ENCODE assay signal across 14 mouse cellular contexts in the genomic region with DNA sequence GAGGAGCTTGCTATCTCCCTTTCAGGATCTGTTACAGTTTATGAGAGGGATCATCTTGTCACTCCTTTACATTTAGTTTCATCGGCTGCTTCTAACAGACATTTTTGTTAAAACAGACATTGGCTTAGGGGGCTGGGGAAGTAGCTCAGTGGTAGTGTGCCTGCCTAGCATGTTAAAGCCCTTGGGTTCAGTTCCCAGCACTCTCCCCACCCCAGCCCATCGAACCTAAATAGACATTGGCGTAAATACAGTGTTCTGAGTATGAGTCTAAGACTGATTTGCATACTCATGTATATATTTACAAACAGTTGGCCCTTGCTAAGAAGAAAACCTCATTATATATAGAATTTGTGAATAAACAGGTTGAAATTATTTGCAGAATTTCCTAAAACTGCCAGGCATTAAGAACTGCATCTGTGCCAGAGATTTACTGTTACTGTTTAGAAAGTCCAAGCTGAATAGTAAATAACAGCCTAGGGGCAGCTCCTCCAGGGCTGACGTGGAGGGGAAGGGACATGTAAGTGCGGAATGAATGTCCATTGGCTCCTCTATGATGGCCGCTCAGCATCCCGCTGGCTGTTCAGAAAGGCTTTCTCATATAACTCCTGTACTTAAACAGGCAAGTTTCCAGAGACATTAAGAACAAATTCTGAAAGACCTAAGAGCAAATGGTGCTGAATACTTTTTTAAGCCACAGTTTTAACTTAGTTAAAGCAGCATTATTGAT.
"Had no signal": no experiment of that assay in that cellular context is flagged by ENCODE, and none has a peak within 500 bp of the region (broad histone marks: within the 10 kb centered on the region; RNA-seq: fewer than 3 reads in every experiment).

No protein-coding gene starts in this region.

- DNase-seq: liver, postnatal 0 days; lung, adult 2 months; lung, postnatal 10 days; thymus, adult 2 months; thymus, postnatal 25 days; thymus, postnatal 4 days had no signal

- H3K4me2 ChIP-seq: midbrain, embryonic 11.5 days; midbrain, embryonic 13.5 days; midbrain, embryonic 15.5 days; neural tube, embryonic 12.5 days; stomach, embryonic 15.5 days had no signal

- H3K9me3 ChIP-seq: megakaryocyte, embryonic 14.5 days; midbrain, embryonic 13.5 days; midbrain, embryonic 15.5 days; neural tube, embryonic 12.5 days; stomach, embryonic 15.5 days had no signal

- ATAC-seq: liver, postnatal 0 days; midbrain, embryonic 13.5 days; midbrain, embryonic 15.5 days had no signal

- H3K9ac ChIP-seq: liver, postnatal 0 days; midbrain, embryonic 13.5 days; midbrain, embryonic 15.5 days; neural tube, embryonic 12.5 days; stomach, embryonic 15.5 days had no signal

- H3K4me3 ChIP-seq: megakaryocyte, embryonic 14.5 days; midbrain, embryonic 13.5 days; midbrain, embryonic 15.5 days; neural tube, embryonic 12.5 days; stomach, embryonic 15.5 days had no signal

- H3K27ac ChIP-seq: macrophage; midbrain, embryonic 13.5 days; midbrain, embryonic 15.5 days; neural tube, embryonic 12.5 days; stomach, postnatal 0 days had no signal

- H3K27me3 ChIP-seq: megakaryocyte, embryonic 14.5 days; midbrain, embryonic 13.5 days; midbrain, embryonic 15.5 days; neural tube, embryonic 12.5 days; stomach, embryonic 15.5 days had no signal

- H3K4me1 ChIP-seq: midbrain, embryonic 13.5 days; midbrain, embryonic 15.5 days; neural tube, embryonic 12.5 days; stomach, embryonic 15.5 days had no signal
